Mouse (Mus musculus) telencephalon, adult 2 months (tissue): Measurements from ENCODE around the gene Mgrn1.

Source experiments
- DNase-seq: peaks from one replicate; pipeline ENCODE4 v3.0.0-alpha.2; 2011; ENCODE audit warnings: low read depth, low spot score

Mgrn1 gene

DNA sequence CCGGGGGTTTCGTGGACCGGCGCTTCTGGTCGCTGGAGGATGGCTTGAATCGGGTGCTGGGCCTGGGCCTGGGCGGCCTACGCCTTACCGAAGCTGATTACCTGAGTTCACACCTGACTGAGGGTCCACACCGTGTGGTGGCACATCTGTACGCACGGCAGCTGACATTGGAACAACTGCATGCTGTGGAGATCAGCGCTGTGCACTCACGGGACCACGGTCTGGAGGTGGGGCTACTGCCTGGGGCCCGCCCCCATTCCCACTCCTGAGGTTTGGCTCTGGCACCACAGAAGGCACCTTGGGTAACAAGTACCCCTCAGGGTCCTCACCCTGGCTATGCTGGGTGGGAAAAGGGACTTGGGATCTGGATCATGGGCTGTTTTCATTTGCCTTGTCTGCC is 53.4 kb downstream of the Mgrn1 start:
- DNase-seq = no peak

DNA sequence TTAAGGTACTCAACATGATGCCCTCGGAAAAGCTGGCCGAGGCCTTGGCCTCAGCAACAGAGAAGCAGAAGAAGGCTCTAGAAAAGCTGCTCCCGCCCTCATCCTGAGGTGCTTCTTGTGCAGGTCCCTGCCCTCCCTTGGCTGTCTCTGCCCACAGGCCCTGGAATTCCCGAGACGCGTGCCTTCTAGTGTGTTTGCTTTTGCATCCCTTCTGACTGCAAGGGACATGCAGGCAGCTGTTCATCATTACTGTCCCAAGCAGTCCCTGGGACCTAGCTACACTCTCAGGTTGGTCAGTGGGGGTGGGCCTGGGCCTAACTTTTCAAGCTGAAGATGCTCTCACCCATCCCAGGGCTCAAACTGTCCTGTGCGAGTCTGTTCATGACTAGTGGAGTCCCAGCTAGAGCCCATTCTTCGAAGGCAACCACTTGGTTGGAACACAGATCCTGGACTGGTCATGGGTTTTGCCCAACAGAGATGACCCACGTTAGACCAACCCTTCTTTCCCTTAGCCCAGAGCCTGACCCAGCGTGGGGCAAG is 54.3 kb downstream of the Mgrn1 start:
- no peak for DNase-seq

DNA sequence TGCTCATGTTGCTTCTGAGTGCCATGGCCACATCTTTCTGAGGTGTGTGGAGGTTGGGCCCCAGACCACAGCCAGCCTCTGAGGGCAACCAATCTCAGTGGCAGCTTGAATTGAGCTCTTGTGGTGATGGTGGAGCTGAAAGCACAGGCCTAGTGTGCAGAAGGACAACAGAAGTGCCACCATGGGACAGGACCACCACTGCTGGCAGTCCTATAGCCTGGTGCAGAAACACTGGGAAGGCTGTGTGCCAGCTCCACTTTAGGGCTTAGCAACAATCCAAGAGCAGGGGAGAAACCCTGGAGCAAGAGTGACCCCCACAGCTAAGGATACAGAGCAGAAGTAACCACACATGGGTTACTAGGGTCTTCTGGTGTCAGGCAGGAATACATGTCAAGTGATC is 55.0 kb downstream of the Mgrn1 start:
- no peak for DNase-seq

DNA sequence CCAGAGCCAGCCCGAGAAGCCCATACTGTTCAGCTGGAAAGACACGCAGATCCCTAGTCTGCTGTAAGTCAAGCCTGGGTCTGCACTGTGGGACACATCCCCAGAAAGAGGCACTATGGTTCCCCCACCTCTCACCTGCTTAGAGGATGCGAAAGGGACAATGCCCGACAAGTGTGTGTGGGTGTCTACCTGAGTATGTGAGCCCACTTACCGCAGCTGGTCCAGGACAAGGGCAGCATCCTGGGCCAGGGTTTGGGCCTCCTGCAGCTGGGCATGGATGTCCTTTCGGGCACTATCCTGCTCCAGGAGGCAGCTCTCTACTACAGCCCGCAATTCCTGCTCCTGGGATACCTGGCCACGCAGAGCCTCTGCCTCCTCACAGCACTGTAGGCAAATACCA is 56.8 kb downstream of the Mgrn1 start:
- no peak for DNase-seq

DNA sequence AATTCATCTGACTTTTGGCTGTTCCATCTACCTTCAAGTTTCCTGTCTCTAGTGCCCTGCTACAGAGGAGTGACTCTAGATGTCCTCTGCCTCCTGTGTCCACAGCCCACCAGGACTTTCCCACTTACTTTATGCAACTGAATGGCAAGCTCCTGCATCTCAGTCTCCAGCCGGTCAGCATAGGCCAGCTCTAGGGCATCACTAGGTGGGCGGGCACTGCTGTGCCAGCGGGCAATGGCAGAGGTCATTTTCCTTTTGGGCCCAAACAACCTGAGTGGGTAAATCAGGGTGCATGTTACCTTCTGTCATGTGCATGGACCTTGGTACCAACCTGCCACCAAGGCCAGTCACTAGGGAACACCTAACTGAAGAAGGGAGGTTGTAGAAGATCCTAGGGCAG is 57.4 kb downstream of the Mgrn1 start:
- no peak for DNase-seq

DNA sequence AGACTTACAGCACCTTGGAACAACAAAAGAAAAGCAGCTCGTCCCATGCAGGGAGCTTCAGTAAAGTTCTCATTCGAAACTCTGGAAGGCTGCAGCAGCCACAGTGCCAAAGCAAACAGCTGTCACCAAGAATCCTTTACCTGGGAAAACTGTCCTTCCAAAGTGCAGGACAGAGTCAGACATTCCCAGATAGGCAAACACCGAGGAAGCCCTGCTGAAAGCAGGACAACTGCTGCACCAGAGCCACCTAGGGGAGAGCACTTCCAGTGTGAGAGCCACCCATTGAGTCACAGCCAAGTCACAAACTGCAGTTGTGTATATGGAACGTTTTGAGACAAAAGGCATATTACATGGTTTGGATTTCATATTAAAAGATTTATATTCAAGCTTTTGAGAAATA is 59.4 kb downstream of the Mgrn1 start:
- no peak for DNase-seq

DNA sequence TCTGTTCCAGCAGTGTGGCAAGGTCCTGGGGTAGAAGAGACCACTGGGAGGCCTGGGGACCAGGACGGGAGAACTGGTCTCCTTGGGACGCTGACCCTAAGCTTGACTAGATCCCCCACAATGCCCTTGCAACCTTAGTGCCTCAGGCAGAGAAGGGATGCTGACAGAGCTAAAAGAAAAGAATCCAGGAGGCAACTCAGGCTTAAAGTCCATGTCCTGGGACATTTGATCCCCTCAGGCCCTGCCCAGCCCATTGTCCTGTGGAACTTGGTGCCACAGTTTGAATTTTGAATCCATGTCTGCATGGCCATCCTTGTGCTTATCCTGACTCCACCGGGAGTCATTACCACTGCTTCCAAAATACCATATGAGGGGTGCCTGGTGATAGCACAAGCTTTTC is 60.1 kb downstream of the Mgrn1 start:
- DNase-seq = no peak

DNA sequence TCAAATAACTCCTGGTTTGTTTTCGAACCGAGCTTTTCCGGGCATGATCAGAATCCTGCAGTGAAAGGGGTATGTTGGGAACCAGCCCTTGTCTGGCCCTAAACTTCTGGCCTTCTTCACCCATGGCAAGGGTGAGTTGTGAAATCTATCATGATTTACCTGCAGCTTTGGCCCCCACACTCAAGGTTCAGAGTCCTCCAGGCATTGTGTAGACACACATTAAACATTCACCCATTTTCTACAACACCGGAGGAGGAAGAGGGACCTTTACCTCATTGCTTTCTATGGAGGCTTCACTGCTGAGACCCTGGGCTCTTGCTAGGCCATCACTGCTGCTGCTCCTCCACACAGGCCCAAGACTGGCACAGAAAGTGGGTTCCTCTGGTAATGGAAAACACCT is 61.3 kb downstream of the Mgrn1 start:
- DNase-seq = no peak

DNA sequence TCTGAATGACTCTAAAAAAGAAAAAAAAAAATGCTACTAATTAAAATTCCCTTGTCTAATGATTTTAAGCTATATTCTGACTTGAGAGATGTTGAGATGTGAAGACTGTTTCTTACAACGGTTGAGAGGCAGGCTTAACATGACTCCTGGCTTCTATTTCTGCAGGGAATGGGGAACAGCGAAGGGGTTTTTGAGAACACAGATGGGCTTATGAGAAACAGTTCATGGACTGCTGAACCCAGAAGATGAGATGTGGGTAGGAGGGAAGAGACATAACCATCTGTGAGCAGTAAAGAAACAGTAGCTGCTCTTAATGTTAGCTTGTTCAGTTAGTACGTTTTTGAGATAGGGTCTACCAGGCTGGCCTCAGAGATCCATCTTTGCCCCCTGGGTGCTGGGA is 70.6 kb downstream of the Mgrn1 start:
- DNase-seq = peak; percentile 62

DNA sequence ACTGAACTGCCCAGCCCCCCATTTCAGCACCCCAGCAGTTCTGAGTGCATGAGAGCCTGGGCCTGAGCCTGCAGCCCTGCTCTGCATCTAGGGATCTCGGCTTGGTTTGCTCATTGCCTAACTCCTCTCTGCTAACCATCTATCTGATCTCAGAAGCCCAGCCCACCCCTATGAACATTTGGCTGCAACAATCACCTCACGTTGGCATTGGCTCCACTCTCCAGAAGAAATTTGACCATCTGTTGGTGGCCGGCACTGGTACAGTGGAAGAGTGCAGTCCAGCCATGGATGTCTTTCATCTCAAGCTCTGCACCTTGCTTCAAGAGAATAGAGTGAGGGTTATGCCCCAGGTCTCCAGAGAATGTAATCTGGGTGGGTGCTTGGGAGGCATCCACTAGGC is 71.4 kb downstream of the Mgrn1 start:
- no peak for DNase-seq

DNA sequence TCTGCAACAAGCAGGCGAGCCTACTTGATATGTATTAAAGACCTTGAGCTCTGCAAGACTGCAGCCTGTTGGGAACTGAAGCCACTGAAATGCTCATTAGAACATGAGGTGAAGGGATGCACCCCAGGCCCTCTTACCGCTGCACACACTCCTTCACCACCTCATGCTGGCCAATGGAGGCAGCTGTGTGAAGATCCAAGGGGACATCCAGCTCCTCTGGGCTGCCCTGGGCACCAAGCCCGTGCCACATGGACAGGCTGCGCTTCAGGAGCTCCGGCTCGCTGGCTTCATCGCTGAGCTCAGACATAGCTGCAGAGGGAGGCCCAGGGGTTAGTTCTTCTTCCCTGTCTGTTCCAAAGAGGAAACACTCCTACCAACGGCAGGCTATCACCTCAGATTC is 74.2 kb downstream of the Mgrn1 start:
- no peak for DNase-seq

DNA sequence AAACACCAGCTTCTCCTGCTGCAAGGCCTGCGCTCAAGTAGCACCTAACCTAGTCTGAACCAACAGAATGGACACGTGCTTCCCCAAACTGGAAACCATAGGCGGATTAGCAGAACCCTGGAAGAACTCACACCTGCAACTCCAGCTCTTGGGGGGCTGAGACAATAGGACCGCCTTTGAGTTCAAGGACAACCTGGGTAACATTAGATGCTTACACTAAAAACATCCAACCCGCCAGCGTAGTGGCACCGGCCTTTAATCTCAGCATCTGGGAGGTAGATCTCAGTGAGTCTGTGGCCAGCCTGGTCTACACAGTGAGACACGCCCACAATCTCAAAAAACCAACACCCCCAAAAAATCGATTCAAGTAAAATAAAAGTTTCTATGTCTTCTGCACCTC is 77.3 kb downstream of the Mgrn1 start:
- no peak for DNase-seq

DNA sequence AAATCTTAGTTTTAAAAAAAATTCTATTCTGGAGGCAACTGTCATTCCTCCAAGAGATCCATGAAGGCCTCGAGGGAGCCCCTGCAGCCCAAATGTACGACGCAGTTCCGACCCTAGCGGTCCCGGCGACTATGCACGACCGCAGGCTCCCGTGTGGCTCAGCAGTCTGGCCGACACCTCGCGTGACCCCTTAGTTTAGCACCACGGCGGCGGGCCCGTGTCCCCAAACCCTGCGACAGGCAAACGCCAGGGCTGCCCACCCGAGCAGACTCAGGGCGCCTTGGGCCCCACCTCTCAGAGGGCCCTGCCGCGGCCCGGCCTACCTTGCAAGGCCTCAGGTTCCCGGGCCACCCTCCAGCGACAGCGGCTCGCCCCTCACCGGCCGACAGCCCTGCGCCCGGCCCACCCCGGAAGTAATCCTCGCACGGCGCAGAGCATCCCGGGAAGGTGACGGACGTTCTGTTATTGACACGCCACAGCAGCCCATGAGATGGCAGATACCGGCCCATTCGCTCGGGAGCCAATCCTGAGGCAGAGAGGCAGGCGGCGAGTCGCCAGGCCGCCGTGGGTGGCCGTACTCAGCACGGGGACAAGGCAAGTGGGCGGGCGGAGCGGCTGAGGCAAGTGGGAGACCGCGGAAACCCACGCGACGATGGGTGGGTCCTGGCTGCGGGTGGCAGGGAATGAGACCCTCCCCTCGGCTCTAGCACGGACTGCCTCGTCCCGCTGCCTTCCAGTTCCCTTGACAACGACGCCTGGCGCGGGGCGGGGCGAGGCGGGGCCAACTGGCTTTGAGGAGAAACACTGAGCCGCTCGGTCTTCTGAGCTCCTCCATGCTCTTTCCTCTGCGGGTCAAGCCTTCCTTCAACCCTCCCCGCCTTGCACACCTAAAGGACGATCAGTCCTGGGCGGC is 78.0 kb downstream of the Mgrn1 start, which contains the start of gene Anks3:
Gene Anks3 (minus strand): TSS at position 409 of the 913 bp plus-strand sequence.
- peak; percentile 98 for DNase-seq

DNA sequence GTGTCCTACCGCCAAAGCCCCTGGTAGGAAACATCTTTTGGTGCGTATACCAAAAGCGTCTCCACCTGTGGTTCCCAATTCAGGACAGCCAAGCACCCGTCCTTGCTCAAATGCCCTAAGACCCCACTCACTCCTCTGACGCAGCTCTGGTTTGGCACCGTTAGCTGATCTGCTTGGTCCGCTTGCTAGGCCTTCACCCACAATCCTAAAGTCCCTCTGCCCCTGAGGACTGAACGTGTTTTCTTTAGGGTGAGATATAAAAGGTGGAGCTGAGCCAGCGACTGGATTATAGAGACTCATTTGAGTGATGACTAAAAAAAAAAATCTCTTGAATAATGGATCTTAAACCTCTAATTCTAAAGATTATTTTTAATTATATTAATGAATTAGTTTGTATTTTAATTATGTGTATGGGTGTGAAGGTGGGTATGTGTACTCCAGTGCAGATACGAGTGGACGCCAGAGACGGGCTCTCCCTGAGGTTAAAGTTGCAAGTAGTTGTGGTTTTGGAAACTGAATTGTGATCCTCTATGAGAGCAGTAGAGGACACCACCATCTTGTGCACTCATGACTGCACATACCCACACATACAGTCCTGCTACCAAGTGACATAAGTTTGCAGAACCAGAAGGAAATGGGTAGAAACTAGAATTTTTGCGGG is 78.8 kb downstream of the Mgrn1 start:
- DNase-seq = no peak

DNA sequence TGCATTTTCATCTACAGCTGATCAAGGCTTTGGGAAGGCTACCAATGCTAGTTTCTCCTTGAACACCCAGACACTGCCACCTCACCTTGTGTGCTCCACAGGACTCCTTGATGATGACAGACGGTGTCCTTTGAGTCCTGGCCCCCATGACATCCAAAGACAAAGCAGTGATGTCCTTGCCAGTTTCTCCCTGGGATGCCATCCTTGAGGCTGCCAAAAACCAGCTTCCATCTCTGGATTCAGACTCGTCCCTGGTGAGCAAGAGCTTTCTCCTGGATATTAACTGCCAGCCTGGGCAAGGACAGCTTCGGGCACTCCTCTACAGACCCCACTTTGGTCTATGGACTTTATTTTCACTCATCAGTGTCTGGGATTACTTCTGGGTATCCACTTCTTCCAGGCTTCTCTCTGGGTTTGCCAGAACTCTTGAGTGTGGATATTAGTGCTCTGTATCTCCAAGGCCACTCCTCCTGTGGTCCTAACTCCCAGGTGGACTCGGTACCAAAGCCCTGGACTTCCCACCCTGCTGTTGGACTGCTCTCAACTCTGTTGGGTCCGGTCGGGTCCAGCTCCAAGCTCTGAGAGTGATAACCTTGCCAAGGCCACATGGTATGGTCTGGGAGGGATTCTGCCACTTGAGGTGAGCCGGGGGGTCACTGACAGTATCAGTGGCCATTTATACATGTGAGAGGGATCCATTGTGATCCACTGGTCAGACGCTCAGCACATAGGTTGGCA is 79.5 kb downstream of the Mgrn1 start:
- DNase-seq = no peak

DNA sequence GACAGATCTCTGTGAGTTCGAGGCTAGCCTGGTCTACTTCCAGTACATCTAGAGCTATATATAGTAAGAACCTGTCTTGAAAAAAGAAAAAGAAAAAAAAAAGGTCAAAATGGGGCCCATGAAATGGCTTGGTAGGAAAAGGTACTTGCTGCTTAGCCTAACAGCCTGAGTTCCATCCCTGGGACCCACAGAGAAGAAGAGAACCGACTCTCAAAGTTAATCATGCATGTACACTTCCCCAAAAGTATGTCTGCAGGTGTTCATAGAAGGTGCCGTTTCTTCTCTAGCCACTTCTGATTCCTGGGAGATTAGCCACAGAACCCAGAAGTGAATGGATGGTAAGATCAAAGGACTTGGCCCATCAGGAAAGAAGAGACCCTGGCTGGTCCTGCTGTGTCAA is 82.4 kb downstream of the Mgrn1 start:
- no peak for DNase-seq

DNA sequence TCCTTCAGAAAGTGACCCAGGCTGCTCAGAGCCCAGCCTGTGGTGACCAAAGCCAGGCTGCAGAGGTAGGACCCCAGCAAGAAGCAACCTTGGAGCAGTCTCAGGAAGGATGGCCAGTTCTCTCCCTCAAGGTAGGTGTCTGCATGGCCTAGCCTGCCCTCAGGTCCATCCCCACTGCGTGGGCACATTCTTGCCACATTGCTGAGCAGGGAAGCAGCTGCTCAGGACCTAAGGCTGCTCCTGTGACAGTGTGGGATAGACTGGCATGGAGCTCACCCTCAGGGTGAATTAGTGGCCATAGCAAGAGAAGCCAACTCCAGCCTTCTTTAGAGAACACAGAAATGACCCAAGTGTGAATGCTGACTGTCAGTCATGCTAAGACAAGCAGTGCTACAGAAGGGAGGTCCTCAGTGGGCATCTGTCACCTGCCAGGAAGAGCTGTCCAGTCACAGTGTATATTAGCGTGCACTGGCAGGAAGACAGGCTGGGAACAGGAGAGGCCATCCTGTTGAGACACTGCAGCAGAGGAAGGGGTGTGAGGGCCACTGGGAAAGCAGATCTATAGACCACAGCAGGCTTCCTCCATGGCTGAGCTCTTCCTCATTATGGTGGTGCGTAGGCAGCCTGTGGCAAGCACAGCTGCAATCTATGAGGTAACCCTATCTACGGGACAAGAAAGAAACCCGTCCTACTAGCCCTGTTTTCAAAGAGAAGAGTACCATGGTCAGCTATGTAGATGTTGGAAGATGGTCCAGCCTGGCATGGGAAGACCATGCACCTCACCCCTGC is 83.2 kb downstream of the Mgrn1 start:
- DNase-seq = no peak

DNA sequence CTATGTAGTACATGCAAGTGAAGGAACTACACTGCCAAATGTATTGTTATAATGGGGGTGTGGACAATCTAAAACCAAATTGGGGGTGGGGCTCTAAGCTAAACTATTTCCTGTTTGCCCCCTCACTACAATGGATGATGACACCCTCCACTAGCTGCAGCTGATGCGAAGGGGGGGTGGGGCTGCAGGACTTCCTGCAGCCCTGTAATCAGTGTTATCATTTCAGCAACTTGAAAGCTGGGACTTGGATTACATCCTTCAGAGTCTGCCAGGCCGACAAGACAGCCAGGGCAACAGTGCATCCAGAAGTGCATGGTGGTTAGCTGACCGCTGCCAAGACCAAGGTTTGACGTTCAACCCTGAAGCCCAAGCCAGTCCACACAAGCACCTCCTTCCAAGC is 85.6 kb downstream of the Mgrn1 start:
- no peak for DNase-seq

DNA sequence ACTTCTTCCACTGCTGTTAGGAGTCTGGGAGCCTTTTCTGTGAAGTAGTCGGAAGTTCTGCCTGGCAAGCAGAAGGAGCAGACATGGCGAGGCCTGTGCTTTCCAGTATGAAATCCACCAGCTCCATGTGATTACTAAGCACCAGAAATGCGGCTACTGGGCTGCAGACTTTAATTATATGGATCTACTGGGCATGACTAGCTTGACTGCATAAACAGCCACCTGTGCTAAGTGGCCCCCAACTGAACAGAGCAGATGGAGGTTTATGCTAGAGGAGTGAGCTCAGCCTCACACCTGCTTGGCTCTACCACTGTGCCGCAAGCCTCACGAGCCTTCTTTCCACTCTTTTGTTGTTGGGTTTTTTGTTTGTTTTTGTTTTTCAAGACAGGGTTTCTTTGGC is 88.5 kb downstream of the Mgrn1 start:
- DNase-seq = peak; percentile 21

DNA sequence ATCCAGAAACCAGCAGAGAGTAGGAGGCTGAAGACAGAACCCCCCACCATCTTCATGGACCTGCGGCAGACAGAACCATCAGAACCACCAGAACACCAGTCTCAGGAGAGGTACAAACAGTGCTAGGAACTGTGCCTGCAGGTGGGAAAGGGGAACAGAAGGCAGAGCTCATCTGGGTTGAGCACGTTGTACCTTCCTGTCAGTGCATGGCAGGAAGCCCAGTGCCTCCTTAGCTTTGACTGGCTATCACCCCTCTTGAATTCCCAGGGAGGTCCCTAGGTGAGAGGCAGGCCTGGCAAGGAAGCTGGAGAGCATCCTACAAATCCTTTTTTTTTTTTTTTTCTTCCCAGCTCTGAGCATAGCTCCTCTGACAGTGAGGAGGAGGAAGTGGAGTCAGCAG is 90.1 kb downstream of the Mgrn1 start:
- DNase-seq = peak; percentile 48

DNA sequence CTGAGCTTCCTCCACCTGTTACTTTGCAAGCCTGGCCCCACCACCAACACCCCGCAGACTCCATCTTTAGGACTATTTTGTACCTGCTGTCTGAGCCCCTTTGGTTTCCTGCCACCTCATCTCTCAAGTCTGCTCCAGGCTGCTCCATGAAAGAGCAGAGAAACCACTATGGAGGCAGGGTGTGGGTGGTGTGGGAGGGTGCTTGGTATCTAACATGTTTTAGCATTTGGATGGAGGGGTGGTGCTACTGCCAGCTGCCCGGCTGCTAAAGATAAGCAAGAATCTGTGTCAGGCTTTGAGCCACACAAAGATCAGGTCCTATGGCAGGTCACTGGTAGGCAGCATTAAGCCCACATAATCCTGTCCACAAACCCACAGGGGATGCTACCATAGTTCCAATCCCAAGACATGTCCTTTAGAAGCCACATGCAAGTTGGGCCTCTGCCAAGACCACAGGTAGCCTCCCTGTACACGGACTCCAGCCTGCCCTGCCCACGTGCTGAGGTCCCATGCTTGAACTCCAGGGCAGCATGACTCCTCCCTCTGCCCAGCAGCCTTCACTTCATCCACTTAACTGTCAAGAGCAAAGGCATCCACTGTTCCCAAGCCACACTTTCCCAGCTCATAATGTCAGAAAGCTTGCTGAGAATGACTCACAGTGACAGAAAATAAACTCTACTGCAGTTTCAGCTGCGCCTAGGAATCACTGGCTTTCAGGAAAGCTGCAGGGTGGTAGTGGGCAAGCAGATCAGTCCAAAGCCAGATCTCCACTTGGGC is 92.4 kb downstream of the Mgrn1 start:
- DNase-seq = peak; percentile 62
